Mouse (Mus musculus) forebrain, embryonic 16.5 days (tissue): Measurements from ENCODE around the gene Cep295. TPM values are rescaled to one million over a fixed set of nuclear protein-coding genes. Genes with fewer than 3 reads are reported as not detected.

Experiments used
- ATAC-seq: fragments of 200-750 bp; cut with Nextera tagmentation; 2 replicates; pipeline ENCODE4 v1.8.0; 2017; ENCODE audit warnings: mild to moderate bottlenecking, moderate library complexity
- H3K27ac ChIP-seq: fragments of 300-500 bp; sonication (generic); 2 replicates; pipeline ENCODE4 v1.5.1; 2014; ENCODE audit warnings: low read length, control low read depth
- H3K27me3 ChIP-seq: fragments of 300-500 bp; sonication (generic); replicated peaks from 2 replicates; pipeline ENCODE4 v1.6.1; 2014; ENCODE audit warnings: low read length; ENCODE audit not compliant: control insufficient read depth, insufficient read depth
- H3K36me3 ChIP-seq: fragments of 300-500 bp; sonication (generic); 2 replicates; pipeline ENCODE4 v1.6.1; 2014; ENCODE audit not compliant: control insufficient read depth, insufficient read depth
- H3K4me1 ChIP-seq: fragments of 300-500 bp; sonication (generic); replicated peaks from 2 replicates; pipeline ENCODE4 v1.6.1; 2014; ENCODE audit warnings: low read length; ENCODE audit not compliant: control insufficient read depth, insufficient read depth
- H3K4me2 ChIP-seq: fragments of 300-500 bp; sonication (generic); 2 replicates; pipeline ENCODE4 v1.6.1; 2014; ENCODE audit warnings: mild to moderate bottlenecking, low read length, control low read depth
- H3K4me3 ChIP-seq: fragments of 300-500 bp; sonication (generic); replicated peaks from 2 replicates; pipeline ENCODE4 v1.5.1; 2014; ENCODE audit warnings: mild to moderate bottlenecking, low read length, control low read depth
- H3K9ac ChIP-seq: fragments of 300-500 bp; sonication (generic); replicated peaks from 2 replicates; pipeline ENCODE4 v1.6.1; 2014; ENCODE audit warnings: low read depth, low read length, control low read depth
- H3K9me3 ChIP-seq: fragments of 300-500 bp; sonication (generic); 2 replicates; pipeline ENCODE4 v1.6.1; 2016; ENCODE audit warnings: low read length; ENCODE audit not compliant: control insufficient read depth
- WGBS: fragments of 180-500 bp; shearing (Covaris S2); extraction: QIAGEN DNeasy Blood & Tissue Kit; methylation state at CpG from one replicate; pipeline ENCODE4 v1.1.7; 2014; 5-methylcytosine and 5-hydroxymethylcytosine counted together
- polyA plus RNA-seq: library from polyadenylated mRNA; unstranded; fragments of >200 nt; fragmentation: Nextera tagmentation; extraction: Ambion mirVana; gene quantifications from 2 replicates; pipeline ENCODE4 v1.2.1, GENCODE M21; 2015

Cep295 gene
- 14.8 and 15.8 TPM in 2 replicates for polyA plus RNA-seq

DNA sequence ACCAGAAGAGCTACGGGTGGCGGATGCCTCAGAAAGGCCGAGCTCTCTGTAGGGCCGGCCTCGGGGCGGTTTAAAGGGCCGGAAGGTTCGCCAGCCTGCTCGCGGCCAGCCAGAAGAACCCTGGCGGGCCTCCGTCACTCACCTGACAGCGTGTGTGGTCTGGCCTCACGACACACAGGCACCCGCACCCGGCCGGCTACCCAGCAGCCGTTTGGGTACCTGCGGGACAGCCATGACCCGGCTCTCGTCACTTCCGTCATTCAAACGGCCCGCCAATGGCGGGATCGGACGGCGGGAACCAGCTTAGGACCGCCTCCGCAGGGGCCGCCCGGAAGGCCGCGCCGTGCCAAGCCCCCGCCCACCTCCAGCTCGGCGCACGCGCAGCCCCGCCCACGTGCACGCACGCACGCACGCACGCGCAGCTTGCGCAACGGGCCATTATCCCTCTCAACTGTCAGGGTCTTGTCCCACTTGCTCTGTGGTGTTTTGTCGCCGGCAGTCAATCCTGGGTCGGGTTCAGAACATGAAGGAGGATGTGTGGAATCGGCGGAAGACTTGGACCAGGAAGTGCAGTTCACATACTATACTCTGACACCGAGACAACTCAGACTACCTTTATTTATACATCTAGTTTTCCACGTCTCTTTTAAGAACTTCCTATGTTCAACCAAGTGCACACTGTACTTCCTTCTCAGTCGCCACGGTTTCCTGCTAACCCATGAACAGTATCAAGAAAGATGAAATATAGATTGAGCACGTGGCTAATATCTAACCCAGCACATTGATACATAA is at the start of gene Cep295:
Gene Cep295 (minus strand): TSS at position 305 of the 792 bp plus-strand sequence.
- Histone ChIP-seq H3K27me3 (peaks cover 7% of the 10 kb centered on the region; the same call in 1 of the 2 replicates), H3K36me3 (peaks cover 2% of the 10 kb centered on the region; the same call in 1 of the 2 replicates), H3K4me2 (peak within 1 kb of the TSS; percentile 83), H3K4me3 (peak within 1 kb of the TSS; percentile 64), H3K9me3 (no peaks in the 10 kb centered on the region), H3K27ac (peak within 1 kb of the TSS; percentile 60), H3K9ac (peak within 1 kb of the TSS; percentile 68), H3K4me1 (peaks cover 12% of the 10 kb centered on the region)
- 2% methylated on average over 59 of the region's 60 CpGs for WGBS
- ATAC-seq: peak; percentile 99

DNA sequence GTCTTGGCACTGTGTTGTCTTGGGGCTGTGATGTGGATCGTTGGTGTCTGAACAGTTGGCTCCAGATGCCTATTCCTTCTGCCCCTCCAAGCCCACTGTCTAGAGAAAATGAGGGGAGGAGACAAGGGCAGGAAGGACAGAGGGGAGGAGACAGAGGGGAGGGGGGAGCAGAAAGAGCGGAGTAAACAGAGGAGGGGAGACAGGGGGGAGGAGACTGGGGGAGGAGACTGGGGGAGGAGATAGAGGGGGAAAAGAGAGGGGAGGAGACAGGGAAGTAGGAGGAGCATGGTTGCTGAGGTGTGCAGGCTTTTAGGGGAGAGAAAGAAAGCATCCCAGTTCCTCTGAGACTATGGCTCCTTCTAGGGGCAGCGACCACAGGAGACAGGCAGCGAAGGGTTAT is 40.0 kb upstream of the Cep295 start:
- Histone ChIP-seq H3K36me3 (no peaks in the 10 kb centered on the region), H3K27ac (no peak overlapping the region), H3K9me3 (no peaks in the 10 kb centered on the region), H3K4me3 (no peak overlapping the region), H3K27me3 (no peaks in the 10 kb centered on the region), H3K4me2 (no peak overlapping the region), H3K9ac (no peak overlapping the region), H3K4me1 (no peaks in the 10 kb centered on the region)
- ATAC-seq: no peak
- WGBS: 47% methylated on average over 4 of the region's 4 CpGs

GRCm38 (mm10) chr9:15395353-15395942 is 37.9 kb upstream of the Cep295 start:
- no peak for ATAC-seq
- WGBS: 60% methylated on average over 1 of the region's 1 CpGs
- H3K27ac ChIP-seq: no peak overlapping the region
- H3K9me3 ChIP-seq: no peaks in the 10 kb centered on the region
- H3K4me3 ChIP-seq: no peak overlapping the region
- no peaks in the 10 kb centered on the region for H3K36me3 ChIP-seq
- no peak overlapping the region for H3K4me2 ChIP-seq
- no peaks in the 10 kb centered on the region for H3K27me3 ChIP-seq
- H3K9ac ChIP-seq: no peak overlapping the region
- H3K4me1 ChIP-seq: no peaks in the 10 kb centered on the region

- Histone ChIP-seq H3K4me1 (no peaks in the 10 kb centered on the region), H3K27me3 (no peaks in the 10 kb centered on the region), H3K36me3 (no peaks in the 10 kb centered on the region), H3K9ac (no peak overlapping the region), H3K4me3 (no peak overlapping the region), H3K9me3 (no peaks in the 10 kb centered on the region), H3K27ac (no peak overlapping the region), H3K4me2 (no peak overlapping the region)
- no peak for ATAC-seq
- 77% methylated on average over 5 of the region's 5 CpGs for WGBS
These were observed 29.6 kb upstream of the Cep295 start for GRCm38 (mm10) chr9:15387075-15387643.

- Histone ChIP-seq H3K4me2 (no peak overlapping the region), H3K9me3 (no peaks in the 10 kb centered on the region), H3K36me3 (no peaks in the 10 kb centered on the region), H3K4me3 (no peak overlapping the region), H3K27ac (no peak overlapping the region), H3K27me3 (no peaks in the 10 kb centered on the region), H3K9ac (no peak overlapping the region), H3K4me1 (no peaks in the 10 kb centered on the region)
- 56% methylated on average over 5 of the region's 5 CpGs for WGBS
- no peak for ATAC-seq
These were observed 26.7 kb upstream of the Cep295 start for GRCm38 (mm10) chr9:15384266-15384665.

DNA sequence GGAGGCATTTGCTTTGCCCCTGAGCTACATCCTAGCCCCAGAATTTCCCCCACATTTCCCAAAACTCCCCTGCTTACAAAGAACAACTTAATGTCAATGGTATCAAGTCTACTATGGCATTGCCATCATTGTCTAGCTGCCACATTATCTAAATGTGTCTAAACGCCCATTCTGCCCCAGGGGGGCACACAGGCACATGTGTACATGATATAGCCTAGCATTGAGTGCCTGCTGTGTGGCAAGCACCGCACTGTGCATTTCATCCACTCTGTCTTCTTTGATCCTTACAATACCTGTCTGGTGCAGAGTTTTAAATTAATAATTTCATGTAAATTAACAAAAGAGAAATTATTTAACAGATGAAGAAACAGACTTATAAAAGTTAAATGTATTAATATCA is 8.7 kb upstream of the Cep295 start:
- ATAC-seq: peak; percentile 3; the same call in 1 of the 2 replicates
- H3K27ac ChIP-seq: no peak overlapping the region
- H3K4me1 ChIP-seq: no peaks in the 10 kb centered on the region
- no peaks in the 10 kb centered on the region for H3K36me3 ChIP-seq
- H3K4me2 ChIP-seq: no peak overlapping the region
- 57% methylated on average over 2 of the region's 2 CpGs for WGBS
- H3K9ac ChIP-seq: no peak overlapping the region
- no peak overlapping the region for H3K4me3 ChIP-seq
- no peaks in the 10 kb centered on the region for H3K27me3 ChIP-seq
- H3K9me3 ChIP-seq: no peaks in the 10 kb centered on the region

GRCm38 (mm10) chr9:15365856-15366255 is 8.3 kb upstream of the Cep295 start:
- H3K4me1 ChIP-seq: no peaks in the 10 kb centered on the region
- H3K9ac ChIP-seq: no peak overlapping the region
- H3K27ac ChIP-seq: no peak overlapping the region
- H3K4me3 ChIP-seq: no peak overlapping the region
- H3K36me3 ChIP-seq: no peaks in the 10 kb centered on the region
- no peak overlapping the region for H3K4me2 ChIP-seq
- ATAC-seq: peak; percentile 77
- WGBS: 92% methylated on average over 1 of the region's 1 CpGs
- 0 out of 2 replicates have a peak, but pooled peaks cover under 1% of the 10 kb centered on the region for H3K27me3 ChIP-seq
- no peaks in the 10 kb centered on the region for H3K9me3 ChIP-seq

GRCm38 (mm10) chr9:15364843-15365242 is 7.3 kb upstream of the Cep295 start:
- Histone ChIP-seq H3K27me3 (peaks cover 2% of the 10 kb centered on the region; the same call in 1 of the 2 replicates), H3K36me3 (no peaks in the 10 kb centered on the region), H3K4me2 (no peak overlapping the region), H3K9me3 (no peaks in the 10 kb centered on the region), H3K4me1 (no peaks in the 10 kb centered on the region), H3K27ac (no peak overlapping the region), H3K9ac (no peak overlapping the region), H3K4me3 (no peak overlapping the region)
- 83% methylated on average over 1 of the region's 1 CpGs for WGBS
- no peak for ATAC-seq

GRCm38 (mm10) chr9:15356916-15357483 is 588 bp downstream of the Cep295 start:
- Histone ChIP-seq H3K27me3 (peaks cover 7% of the 10 kb centered on the region; the same call in 1 of the 2 replicates), H3K4me2 (peak overlapping the region; percentile 83), H3K36me3 (peaks cover 2% of the 10 kb centered on the region; the same call in 1 of the 2 replicates), H3K27ac (peak overlapping the region; percentile 60), H3K4me1 (peaks cover 12% of the 10 kb centered on the region), H3K9me3 (no peaks in the 10 kb centered on the region), H3K4me3 (peak overlapping the region; percentile 64), H3K9ac (peak overlapping the region; percentile 68)
- no peak for ATAC-seq
- under 1% methylated on average over 9 of the region's 9 CpGs for WGBS
